Mouse (Mus musculus) adrenal gland, adult 8-10 months (tissue): ENCODE data around the gene Astn2. TPM values are rescaled to one million over a fixed set of nuclear protein-coding genes. Genes with fewer than 3 reads are reported as not detected.

Experiments used
- DNase-seq: peaks from one replicate; pipeline ENCODE4 v3.0.0; 2022
- total RNA-seq, 4 experiments: library from RNA; stranded (reverse); gene quantifications; 2 replicates each; pipeline ENCODE4 v1.2.4; 2022

Gene Astn2
- total RNA-seq, 4 experiments from 2014 or later: 1.4 to 1.9 (median 1.6) TPM

GRCm38 (mm10) chr4:66310315-66311020, 93.9 kb downstream of the Astn2 start:
- DNase-seq: no peak

GRCm38 (mm10) chr4:66306377-66306776, 98.0 kb downstream of the Astn2 start:
- DNase-seq: no peak

GRCm38 (mm10) chr4:66302686-66303310, 101.6 kb downstream of the Astn2 start:
- DNase-seq: no peak

- DNase-seq: no peak
These were observed 119.4 kb downstream of the Astn2 start for GRCm38 (mm10) chr4:66285034-66285433.

GRCm38 (mm10) chr4:66276096-66276495, 128.3 kb downstream of the Astn2 start:
- no peak for DNase-seq

- no peak for DNase-seq
These were observed 132.8 kb downstream of the Astn2 start for GRCm38 (mm10) chr4:66271550-66272117.

- no peak for DNase-seq
These were observed 140.4 kb downstream of the Astn2 start for GRCm38 (mm10) chr4:66264031-66264430.

- DNase-seq: no peak
These were observed 143.1 kb downstream of the Astn2 start for GRCm38 (mm10) chr4:66261276-66261675.

GRCm38 (mm10) chr4:66258905-66259304, 145.5 kb downstream of the Astn2 start:
- no peak for DNase-seq

- no peak for DNase-seq
These were observed 149.5 kb downstream of the Astn2 start for GRCm38 (mm10) chr4:66254695-66255492.

GRCm38 (mm10) chr4:66248521-66248920, 155.9 kb downstream of the Astn2 start:
- DNase-seq: no peak

- DNase-seq: no peak
These were observed 161.7 kb downstream of the Astn2 start for GRCm38 (mm10) chr4:66242683-66243082.

- no peak for DNase-seq
These were observed 171.6 kb downstream of the Astn2 start for GRCm38 (mm10) chr4:66232799-66233198.

- DNase-seq: no peak
These were observed 172.1 kb downstream of the Astn2 start for GRCm38 (mm10) chr4:66232350-66232749.

- no peak for DNase-seq
These were observed 173.7 kb downstream of the Astn2 start for GRCm38 (mm10) chr4:66230735-66231134.

- no peak for DNase-seq
These were observed 181.7 kb downstream of the Astn2 start for GRCm38 (mm10) chr4:66222602-66223317.

GRCm38 (mm10) chr4:66215170-66215618, 189.2 kb downstream of the Astn2 start:
- no peak for DNase-seq

GRCm38 (mm10) chr4:66189636-66190035, 214.8 kb downstream of the Astn2 start:
- no peak for DNase-seq

GRCm38 (mm10) chr4:66175887-66176533, 228.4 kb downstream of the Astn2 start:
- no peak for DNase-seq

- DNase-seq: no peak
These were observed 232.8 kb downstream of the Astn2 start for GRCm38 (mm10) chr4:66171583-66171982.

GRCm38 (mm10) chr4:66170787-66171186, 233.6 kb downstream of the Astn2 start:
- DNase-seq: no peak

- no peak for DNase-seq
These were observed 234.9 kb downstream of the Astn2 start for GRCm38 (mm10) chr4:66169485-66169884.
